Mouse (Mus musculus) Muller cell, postnatal 12 days (primary cell): ENCODE results near the gene Cand1.
A peak's percentile ranks its signal among the peaks of the same experiment; 100 is the strongest.

Experiments
- DNase-seq: peaks from one replicate; pipeline ENCODE4 v3.0.0-alpha.2; 2015; ENCODE audit errors: inconsistent ontology term

The Cand1 gene

DNA sequence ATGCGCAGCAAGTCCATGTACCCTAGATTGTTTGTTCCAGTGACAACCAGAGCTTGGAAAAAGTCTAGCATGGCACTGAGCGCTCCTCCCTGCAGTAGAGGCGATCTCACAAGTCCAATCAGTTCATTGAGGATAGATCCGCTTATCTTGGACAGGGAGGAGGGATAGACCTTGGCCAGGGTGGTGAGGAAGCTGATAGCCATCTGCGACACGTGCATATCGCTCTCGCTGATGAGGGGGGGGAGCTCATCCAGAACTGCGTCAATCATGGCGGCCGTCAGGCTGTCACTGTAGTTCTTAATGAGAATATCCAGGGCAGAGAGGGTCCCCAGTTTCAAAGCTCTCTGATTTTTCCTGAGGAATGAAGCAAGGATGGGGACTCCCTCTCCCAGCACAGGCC lies 28.6 kb downstream of the Cand1 start:
- DNase-seq = no peak

DNA sequence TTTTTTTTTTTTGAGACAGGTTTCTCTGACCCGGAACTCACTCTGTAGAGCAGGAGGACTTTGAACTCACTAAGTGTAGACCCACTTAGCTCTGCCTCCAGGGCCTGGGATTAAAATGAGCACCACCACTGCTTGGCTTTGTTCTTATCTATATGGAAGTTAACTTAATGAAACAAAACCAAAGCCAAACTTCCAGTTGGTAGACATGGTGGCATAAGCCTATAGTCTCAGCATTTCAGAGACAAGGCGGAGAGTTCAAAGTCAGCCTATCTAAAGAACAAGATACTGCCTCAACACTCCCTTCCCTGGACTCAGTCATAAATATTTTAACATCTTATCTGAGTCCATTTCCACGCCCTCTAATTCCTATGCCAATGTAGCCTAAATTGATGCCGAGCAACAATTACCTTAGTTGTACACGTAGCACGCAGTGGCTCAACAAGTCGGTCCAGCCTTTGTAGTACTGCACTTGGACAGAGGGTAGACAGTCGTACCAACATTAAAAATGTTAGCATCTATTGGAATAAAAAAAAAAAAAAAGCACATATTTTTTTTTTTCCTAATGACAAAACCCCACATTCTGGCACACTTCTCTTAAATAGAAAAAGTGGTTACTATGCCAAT lies 33.4 kb downstream of the Cand1 start:
- DNase-seq = no peak

DNA sequence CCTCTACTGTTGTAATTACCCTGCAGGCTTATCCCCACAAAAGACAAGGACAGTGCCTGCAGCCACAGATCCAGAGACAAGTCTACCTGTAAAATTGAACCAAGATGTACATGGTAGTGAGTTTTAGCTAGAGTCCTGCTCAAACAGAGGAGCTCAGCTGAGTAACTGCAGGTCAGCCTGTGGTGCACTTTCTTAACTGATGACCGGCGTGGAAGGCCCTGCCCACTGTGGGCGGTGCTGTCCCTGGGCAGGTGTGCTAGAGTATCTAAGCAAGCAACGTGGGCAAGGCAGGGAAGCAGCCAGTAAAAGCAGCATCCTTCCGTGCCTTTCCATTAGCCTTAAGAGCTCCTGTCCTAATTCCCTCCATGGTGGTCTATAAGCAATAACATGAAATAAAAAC lies 34.6 kb downstream of the Cand1 start:
- DNase-seq = no peak

DNA sequence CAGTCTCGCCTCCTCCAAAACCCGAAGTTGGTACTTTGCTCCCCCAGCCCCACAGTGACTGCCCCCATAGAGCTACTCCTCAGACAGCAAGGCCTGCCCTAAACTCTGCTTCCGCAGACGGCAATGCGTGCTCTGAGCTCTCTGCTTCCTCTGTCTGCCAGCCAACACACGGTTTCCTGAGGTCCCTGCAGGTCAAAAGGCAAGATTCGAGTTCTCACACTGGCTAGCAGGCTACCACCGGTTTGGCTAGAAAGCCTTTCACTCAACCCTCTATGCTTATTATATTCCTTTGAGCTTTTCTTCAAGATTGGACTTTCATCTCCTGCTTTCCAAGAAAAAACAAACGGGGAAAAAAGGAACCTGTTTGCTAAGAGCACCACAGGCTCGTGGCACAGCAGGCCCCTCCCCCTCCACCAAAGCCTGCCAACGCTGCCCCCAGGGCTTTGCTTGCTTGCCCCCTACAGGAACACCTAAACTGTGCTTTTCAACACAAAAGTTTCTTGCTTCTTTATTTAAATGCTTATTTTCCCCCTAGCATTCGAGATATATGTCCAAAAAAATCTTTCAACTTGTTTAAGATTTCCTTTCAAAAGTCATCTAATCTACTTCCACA lies 35.4 kb downstream of the Cand1 start:
- DNase-seq = no peak

DNA sequence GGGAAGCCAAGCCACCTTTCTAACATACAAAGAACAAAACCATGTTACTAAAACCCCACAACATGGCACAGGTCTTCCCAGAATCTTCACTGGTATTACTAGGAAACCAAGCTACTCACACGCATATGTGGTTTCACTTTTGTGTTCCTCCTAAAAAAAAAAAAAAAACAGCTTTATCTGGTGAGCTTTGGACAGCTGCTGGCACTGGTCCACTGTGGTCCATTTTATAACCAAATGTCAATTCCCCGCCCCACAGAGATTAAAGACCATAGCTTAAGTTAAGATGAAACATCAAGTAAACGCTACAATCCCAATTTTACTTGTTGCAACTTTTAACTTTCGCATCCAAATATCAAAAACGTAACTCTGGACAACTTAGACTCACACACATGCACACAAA lies 40.0 kb downstream of the Cand1 start:
- no peak for DNase-seq

DNA sequence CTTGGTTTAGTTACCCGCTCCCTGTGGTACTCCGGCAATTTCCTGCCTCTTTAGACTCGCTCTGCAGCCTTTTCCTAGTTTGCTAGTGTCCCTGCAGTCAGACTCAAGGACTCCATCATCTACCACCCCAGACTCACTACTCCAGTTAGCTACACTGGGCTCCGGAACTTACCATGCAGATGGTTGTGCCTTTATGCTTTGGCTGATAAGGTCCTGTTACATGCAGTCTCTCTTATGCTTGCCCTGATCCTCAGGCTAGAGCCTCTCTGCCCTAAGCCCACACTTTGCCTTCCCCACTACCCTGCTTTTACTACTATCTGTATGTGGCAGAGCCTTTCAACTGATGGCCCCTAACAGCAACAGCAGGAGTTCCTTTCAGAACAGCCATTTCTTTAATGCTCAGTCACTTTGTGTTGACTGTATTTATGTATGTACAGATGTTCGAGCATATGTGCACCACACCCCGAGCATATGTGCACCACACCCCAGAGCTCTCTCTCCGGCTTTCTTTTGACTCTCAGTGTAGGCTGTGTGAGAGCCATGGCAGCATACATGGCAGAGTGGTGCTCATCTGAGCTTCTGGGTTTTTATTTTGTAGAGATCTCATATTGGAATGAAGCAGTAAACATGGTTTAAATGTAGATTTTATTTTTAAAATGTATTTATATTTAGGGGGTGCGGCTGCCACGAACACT lies 41.5 kb downstream of the Cand1 start:
- DNase-seq = no peak

DNA sequence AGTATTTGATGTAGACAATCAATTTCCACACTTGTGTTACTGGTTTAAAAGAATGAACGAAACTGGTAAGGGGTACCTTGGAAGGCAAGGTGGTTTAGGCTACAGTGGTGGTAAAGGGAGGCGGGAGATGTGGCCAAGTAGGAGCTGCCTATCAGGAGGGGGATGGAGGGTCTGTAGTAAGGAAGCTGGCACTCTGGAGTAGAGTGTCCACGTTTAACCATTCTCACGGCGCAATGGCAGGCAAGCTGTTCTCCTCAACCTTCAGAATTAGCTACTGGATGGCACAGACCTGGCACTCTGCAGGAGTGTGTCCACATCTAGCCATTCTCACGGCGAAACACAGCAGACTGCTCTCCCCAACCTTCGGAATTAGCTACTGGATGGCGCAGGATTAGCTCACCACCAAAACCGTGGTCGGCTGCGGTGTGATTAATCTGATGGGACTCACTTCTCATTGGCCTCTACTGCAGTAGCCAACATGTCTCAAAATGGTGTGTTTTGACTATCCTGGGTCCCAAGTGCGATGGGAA lies 42.2 kb downstream of the Cand1 start:
- no peak for DNase-seq

GRCm38 (mm10) chr10:119192598-119193372 lies 47.1 kb downstream of the Cand1 start:
- DNase-seq = no peak

- DNase-seq = no peak
These were observed 52.1 kb downstream of the Cand1 start for GRCm38 (mm10) chr10:119187720-119188119.

GRCm38 (mm10) chr10:119169656-119170055 lies 70.2 kb downstream of the Cand1 start:
- DNase-seq = no peak

GRCm38 (mm10) chr10:119169237-119169636 lies 70.6 kb downstream of the Cand1 start:
- no peak for DNase-seq

GRCm38 (mm10) chr10:119168791-119169190 lies 71.1 kb downstream of the Cand1 start:
- peak; percentile 9 for DNase-seq

DNA sequence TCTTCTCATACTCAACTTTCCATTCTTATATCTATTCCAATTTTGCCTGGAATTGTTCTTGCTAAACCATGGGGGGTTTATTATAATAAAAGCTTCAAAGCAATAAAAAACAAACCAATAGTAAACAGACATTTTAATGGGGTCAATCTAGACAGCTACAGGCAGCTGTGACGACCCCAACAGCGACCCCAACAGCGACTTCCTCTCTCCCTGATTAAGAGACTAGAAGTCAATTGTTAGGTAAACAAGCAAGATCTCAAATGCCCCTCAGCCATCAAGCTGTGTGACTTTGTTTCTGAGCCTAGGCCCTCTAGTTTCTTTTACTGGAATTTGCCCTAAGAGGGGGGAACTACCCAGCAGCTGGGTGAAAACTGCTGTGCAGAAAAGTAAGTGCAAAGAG lies 72.0 kb downstream of the Cand1 start:
- DNase-seq = no peak

- DNase-seq = no peak
These were observed 74.8 kb downstream of the Cand1 start for GRCm38 (mm10) chr10:119165051-119165450.

DNA sequence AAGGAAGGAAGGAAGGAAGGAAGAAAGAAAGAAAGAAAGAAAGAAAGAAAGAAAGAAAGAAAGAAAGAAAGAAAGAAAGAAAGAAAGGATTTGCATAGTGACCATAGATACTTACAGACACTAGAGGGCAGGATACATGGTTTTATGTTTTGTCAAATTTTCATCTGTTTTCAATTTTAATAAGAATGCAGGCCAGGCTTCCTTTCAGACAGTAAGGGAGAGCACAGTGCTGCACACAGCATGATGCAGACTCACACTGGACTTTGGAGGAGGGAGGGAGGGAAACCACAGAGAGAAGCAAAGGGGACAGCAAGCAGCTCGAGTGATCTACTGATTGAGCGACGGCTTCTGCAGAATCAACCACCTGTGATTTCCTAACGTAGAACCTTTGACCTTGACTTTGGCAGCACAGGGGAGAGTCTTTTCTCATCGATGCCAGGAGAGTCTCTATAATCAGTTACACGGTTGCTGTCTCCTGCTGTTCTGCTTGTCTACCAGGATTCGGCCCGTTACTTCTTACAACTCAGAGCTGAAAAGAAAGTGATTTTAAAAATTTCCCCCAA lies 78.0 kb downstream of the Cand1 start:
- DNase-seq = peak; percentile 31

DNA sequence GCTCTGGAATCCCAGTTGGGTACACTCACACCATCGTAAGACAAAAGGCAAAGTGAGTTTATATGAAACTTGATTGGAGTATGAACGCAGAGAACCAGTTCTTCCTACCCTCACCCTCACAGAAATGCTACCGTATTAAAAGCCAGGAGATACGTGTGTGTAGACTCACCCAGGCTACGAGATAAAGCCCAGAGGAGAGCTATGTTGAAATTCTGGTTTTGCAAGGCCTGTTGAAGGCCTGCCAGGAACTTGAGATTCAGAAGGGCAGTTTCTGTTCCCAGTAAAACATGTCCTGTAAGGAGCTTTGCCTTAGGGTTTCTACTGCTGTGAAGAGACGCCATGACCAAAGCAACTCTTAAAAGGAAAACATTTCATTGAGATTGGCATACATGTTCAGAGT lies 79.7 kb downstream of the Cand1 start:
- no peak for DNase-seq

DNA sequence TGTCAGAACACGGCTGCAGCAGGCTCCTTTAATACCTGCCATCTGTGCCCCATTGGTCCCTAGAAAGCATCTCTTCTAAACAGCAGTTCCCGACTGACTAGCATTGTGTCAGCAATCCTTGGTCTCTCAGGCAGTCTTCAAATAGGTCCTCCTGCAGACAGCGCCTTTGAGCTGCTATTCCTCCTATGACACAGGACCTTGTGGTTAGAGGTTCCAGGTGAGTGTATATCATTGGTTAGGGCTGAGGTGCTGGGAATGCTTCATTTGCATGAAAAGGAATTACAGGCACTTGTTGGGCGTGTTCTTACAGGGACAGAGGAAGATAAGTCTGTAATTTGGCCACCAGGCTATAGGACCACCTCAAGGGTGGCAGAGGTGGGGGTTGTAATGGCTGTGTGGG lies 90.6 kb downstream of the Cand1 start:
- DNase-seq = no peak
